Mouse (Mus musculus) forelimb bud, embryonic 11.5 days (tissue): Measurements from ENCODE around the gene Bbs12.

ENCODE experiments used
- DNase-seq: peaks from one replicate; pipeline ENCODE4 v3.0.0-alpha.2; 2012; ENCODE audit warnings: low read depth, low spot score

Gene Bbs12

GRCm38 (mm10) chr3:37326627-37327026, 14.3 kb downstream of the Bbs12 start:
- DNase-seq, result no peak

GRCm38 (mm10) chr3:37328489-37328888, 16.1 kb downstream of the Bbs12 start:
- no peak for DNase-seq

- DNase-seq, result no peak
Measured at GRCm38 (mm10) chr3:37329963-37330362, 17.6 kb downstream of the Bbs12 start.

- no peak for DNase-seq
Measured at GRCm38 (mm10) chr3:37331999-37332449, 19.7 kb downstream of the Bbs12 start.

- no peak for DNase-seq
Measured at GRCm38 (mm10) chr3:37334053-37334452, 21.7 kb downstream of the Bbs12 start.

GRCm38 (mm10) chr3:37341110-37341509, 28.8 kb downstream of the Bbs12 start:
- DNase-seq, result no peak

GRCm38 (mm10) chr3:37342811-37343210, 30.5 kb downstream of the Bbs12 start:
- DNase-seq, result no peak

- no peak for DNase-seq
Measured at GRCm38 (mm10) chr3:37347671-37348070, 35.3 kb downstream of the Bbs12 start.

- DNase-seq, result no peak
Measured at GRCm38 (mm10) chr3:37348221-37349165, 36.1 kb downstream of the Bbs12 start, which contains the start of gene Fgf2. TSS of gene Fgf2 (plus strand) at chr3:37348346.

- no peak for DNase-seq
Measured at GRCm38 (mm10) chr3:37349166-37349548, 36.8 kb downstream of the Bbs12 start.

GRCm38 (mm10) chr3:37350386-37350785, 38.0 kb downstream of the Bbs12 start:
- DNase-seq, result no peak

- DNase-seq, result peak; percentile 54
Measured at GRCm38 (mm10) chr3:37353951-37354481, 41.7 kb downstream of the Bbs12 start.

- DNase-seq, result no peak
Measured at GRCm38 (mm10) chr3:37354737-37355136, 42.4 kb downstream of the Bbs12 start.

- no peak for DNase-seq
Measured at GRCm38 (mm10) chr3:37360729-37361128, 48.4 kb downstream of the Bbs12 start.

- no peak for DNase-seq
Measured at GRCm38 (mm10) chr3:37365144-37365543, 52.8 kb downstream of the Bbs12 start.

- DNase-seq, result no peak
Measured at GRCm38 (mm10) chr3:37365976-37366375, 53.6 kb downstream of the Bbs12 start.

GRCm38 (mm10) chr3:37366381-37367053, 54.2 kb downstream of the Bbs12 start:
- DNase-seq, result no peak

GRCm38 (mm10) chr3:37370407-37370806, 58.1 kb downstream of the Bbs12 start:
- no peak for DNase-seq
